Mouse (Mus musculus): ENCODE results near the gene Ache. TPM values are rescaled to one million over a fixed set of nuclear protein-coding genes. Genes with fewer than 3 reads are reported as not detected.

Ache gene
- total RNA-seq, 1 experiment from 2014 or later: 0.47 TPM

DNA sequence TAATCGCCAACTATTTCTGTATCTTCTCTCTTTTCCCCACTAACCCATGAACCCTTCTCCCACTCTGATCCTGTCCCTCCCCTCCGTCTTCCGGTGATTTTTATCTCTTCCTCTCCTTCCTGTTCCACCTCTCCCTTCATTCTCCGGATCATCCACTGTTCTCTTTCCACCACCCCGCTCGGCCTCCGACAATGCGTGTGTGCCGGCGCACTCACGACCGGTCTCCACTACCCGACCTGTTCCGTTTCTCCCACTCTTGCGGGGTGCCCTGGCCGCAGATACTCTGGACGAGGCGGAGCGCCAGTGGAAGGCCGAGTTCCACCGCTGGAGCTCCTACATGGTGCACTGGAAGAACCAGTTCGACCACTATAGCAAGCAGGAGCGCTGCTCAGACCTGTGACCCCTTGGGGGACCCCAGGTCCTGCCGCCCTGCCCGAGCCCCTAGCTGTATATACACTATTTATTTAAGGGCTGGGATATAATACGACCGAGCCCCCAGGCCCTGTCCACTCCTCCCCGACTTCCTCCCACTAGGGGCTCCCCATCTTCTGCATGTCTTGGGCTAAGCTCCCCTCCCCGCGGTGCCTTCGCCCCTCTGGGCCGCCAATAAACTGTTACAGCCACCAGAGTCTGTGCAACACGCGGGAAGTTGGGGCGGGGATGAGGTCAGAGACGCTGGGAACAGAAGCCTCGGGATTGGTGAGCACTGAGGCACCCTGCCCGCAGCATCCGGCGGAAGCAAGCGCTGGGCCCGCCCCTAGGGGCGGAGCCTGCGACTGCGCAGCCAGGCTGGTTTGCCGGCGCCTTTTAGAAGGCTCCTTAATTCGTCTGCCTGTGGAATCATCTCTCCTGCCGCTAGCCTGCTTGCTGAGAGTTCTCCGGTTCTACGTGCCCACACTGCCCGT lies 6.8 kb downstream of the Ache start, which contains the start of gene Ufsp1:
Gene Ufsp1, plus strand, starts transcription at position 791 of the 905 bp plus-strand sequence.
- peak; percentile 85 for ATAC-seq (ENCODE audit: extremely low read depth, insufficient number of reproducible peaks, low FRiP score, poor library complexity, severe bottlenecking)

DNA sequence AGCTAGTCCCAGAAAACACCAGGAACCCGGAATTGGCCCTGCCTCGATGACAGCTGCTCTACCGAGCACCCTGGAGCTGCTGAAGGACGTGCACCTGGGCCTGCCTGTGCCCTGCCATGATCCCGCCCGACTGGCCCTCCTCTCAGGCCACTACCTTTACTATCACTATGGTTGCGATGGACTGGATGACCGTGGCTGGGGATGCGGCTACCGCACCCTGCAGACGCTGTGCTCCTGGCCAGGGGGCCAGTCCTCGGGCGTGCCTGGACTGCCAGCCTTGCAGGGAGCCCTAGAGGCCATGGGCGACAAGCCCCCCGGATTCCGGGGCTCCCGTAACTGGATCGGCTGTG lies 7.4 kb downstream of the Ache start:
- ATAC-seq (ENCODE audit: extremely low read depth, insufficient number of reproducible peaks, low FRiP score, poor library complexity, severe bottlenecking): no peak

GRCm38 (mm10) chr5:137295296-137295695 lies 8.0 kb downstream of the Ache start:
- no peak for ATAC-seq (ENCODE audit: extremely low read depth, insufficient number of reproducible peaks, low FRiP score, poor library complexity, severe bottlenecking)

GRCm38 (mm10) chr5:137295712-137296111 lies 8.4 kb downstream of the Ache start:
- ATAC-seq (ENCODE audit: extremely low read depth, insufficient number of reproducible peaks, low FRiP score, poor library complexity, severe bottlenecking): no peak

DNA sequence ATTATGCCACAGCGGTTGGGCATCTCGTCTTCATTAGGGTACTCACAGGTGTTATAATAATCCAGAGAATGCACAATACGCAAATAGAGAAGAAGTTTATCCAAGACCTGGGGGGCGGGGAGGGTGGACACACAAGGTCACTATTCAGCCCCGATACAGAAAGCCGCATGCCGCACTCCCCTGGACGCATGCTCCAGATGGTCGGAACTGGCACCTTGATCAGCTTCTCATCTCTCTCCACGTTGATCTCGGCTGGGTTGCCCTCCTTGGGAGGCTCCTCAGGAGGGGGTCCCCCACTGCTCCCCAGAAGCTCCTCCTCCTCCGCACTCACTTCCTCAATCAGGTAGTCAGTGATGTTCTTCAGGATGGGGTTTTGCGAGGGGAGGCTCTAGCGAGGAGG lies 9.8 kb downstream of the Ache start:
- ATAC-seq (ENCODE audit: extremely low read depth, insufficient number of reproducible peaks, low FRiP score, poor library complexity, severe bottlenecking): no peak

DNA sequence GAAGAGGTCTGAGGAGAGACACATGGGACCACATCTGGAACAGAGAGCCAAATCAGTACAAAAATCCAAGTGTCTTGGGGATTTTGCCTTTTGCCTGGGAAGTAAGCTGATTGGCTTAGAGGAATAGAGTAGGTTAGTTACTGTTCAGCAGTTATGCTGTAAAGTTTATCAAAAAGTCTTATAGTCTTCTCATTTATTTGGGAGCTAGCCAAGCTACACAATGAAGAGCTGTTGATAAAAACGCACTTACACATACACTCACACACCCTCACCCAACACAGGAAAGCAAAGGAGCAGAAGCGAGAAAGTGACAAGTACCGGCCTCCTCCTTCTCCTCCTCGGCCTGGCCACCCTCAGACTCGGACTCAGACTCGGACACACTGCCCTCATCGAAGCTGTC lies 11.9 kb downstream of the Ache start:
- no peak for ATAC-seq (ENCODE audit: extremely low read depth, insufficient number of reproducible peaks, low FRiP score, poor library complexity, severe bottlenecking)

- ATAC-seq (ENCODE audit: extremely low read depth, insufficient number of reproducible peaks, low FRiP score, poor library complexity, severe bottlenecking): no peak
Observed at GRCm38 (mm10) chr5:137301253-137301652, 13.9 kb downstream of the Ache start.

- no peak for ATAC-seq (ENCODE audit: extremely low read depth, insufficient number of reproducible peaks, low FRiP score, poor library complexity, severe bottlenecking)
Observed at GRCm38 (mm10) chr5:137303609-137304008, 16.3 kb downstream of the Ache start.

DNA sequence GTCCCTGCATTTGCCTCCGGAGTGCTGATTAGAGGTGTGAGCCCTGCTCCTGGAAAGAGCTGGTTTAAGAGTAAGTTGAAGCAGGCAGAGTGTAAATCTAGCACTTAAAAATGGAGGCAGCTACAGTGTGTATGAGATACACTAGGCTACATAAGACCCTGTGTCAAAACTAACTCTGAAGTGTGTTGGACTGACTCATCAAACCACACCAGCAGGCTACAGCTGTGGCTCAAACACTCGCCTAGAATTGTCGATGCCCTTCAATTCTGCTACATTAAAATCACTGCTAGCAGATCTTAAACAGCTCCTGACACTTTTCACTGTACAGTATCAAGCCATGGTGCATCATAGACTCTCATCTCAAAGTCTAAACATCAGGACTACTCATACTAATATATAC lies 16.8 kb downstream of the Ache start:
- no peak for ATAC-seq (ENCODE audit: extremely low read depth, insufficient number of reproducible peaks, low FRiP score, poor library complexity, severe bottlenecking)

DNA sequence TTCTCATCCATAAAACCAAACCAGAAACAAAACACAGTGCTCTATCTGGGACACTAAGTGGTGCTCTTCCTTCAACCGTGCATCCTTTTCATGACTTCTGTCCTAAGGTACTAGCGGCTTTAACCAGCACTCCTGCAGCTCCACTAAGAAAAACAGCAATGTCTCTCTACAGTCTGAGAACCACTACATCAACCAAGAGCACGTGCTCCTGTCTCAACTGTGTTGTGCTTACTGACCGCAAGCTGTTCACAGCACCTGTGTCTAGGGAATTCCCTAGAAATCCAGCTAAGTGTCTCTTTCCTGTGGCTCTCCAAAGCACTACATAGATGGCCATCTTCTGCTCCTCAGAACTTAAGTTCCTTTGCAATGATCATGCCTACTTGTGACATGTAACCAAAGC lies 17.5 kb downstream of the Ache start:
- ATAC-seq (ENCODE audit: extremely low read depth, insufficient number of reproducible peaks, low FRiP score, poor library complexity, severe bottlenecking): no peak

GRCm38 (mm10) chr5:137305822-137306221 lies 18.5 kb downstream of the Ache start:
- no peak for ATAC-seq (ENCODE audit: extremely low read depth, insufficient number of reproducible peaks, low FRiP score, poor library complexity, severe bottlenecking)

DNA sequence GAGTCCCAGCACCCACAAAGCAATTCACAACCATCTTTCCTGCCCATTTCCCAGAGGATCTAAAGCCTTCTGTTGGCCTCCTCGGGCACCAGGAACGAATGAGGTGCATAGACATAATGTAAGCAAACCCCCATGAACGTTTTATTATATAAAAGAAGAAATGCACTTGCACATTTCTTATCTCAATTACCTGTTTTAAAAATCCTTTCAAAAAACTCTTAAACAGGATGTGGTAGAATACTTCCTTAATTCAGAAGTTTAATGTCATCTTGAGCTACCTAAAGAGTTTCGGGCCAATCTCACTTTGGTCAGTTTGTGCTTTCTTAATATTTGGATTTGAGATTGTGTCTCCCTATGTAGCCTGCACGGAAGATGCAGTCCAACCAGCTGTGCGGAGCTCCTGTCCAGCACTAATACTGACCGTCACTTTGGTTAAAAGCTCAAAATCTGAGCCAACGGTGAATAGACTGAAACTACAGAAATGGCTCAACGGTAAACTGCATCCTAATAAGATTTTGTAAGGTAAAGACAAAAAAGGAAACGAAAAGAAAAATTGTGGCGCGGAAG lies 19.2 kb downstream of the Ache start:
- no peak for ATAC-seq (ENCODE audit: extremely low read depth, insufficient number of reproducible peaks, low FRiP score, poor library complexity, severe bottlenecking)

DNA sequence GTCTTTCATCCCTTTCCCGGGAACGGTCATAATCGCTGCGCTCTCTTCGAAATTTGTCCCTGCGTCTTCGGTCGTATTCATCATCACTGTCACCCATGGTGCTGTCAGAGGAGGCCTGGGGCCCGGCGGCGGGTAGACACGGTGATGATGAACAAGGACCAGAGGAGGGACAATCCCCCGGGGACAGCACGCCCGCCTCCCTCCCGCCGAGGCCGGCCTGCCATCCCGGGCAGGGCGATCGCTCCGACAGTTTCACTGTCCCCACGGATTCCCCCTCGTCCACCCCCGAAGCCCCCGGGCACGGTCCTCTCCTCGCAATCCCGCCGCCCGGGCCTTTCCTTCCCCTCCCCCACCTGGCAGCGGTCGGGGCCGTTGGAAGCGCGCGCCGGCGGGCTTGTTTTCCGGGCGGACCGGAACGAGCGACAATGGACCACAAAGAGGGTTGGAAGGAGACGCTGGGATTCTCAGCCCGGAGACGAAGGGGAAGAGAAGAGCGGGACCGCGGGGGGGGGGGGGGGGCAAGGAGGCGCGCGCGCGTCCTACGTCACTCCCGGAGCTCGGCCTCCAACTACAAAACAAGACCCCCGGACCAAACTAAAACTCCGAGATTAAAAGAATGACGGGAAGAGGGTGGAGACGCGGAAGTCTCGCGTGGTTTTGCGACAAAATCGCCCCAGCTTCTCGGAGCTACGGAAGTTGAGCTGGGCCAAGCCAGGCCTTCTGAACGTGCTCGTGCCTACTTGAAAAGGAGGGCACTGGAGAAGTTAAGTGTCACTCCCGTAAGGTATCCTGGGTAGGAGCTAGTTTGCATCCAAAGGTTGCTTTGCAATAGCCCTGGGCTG lies 20.0 kb downstream of the Ache start, which contains the start of gene Srrt:
Gene Srrt, minus strand, starts transcription at position 604 of the 842 bp plus-strand sequence.
- ATAC-seq (ENCODE audit: extremely low read depth, insufficient number of reproducible peaks, low FRiP score, poor library complexity, severe bottlenecking): peak; percentile 75

DNA sequence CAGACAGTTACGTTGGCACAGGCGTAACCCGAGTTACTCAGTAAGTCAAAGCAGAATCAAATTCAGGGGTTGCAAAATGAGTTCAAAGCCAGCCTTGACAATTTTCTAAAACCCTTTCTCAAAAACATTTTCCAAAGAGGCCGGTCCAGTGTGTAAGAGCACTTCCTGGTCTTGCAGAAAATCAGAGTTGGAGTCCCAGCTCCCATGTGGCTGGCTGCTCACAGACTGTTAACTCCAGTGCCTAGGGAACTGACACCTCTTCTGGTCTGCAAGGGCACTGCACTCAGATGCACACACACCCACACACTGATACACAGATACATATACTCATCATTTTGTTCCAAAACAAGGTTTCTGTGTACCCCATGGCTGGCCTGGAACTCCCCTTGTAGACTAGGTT lies 21.0 kb downstream of the Ache start:
- no peak for ATAC-seq (ENCODE audit: extremely low read depth, insufficient number of reproducible peaks, low FRiP score, poor library complexity, severe bottlenecking)

DNA sequence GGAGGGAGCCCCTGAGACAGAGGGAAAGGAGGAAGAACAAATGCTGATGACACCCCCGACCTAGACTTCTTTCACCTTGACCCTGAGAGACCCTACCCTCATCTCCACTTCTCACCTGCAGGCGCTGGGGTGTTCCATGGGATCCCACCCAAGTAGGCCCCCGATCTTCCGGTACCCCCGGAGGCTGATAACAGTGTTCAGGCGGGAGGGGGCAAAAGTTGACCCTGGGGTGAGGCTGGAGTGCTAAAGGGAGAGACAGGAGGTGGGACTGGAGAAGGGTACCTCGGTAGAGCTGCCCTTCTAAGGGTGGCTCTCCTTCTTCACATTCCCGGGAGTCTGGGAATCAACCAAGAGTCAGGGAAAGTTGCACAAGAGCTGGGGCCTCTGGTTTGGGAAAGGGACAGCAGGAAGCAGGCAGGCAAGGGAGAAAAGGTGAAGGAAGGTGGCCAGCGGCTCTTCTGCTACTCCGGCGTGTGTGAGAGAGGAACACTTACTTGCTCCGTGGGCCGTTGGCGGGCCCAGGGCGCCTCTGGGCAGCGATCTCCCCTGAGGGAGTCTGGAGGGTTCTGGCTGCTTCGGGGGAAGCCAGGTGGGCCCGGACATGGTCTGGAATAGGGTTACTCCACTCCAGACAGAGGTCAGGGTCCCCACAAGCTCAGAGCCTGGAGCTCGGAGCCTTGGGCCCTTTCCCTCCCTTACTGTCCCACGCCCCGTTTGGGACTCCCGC lies 26.3 kb downstream of the Ache start:
- no peak for ATAC-seq (ENCODE audit: extremely low read depth, insufficient number of reproducible peaks, low FRiP score, poor library complexity, severe bottlenecking)

GRCm38 (mm10) chr5:137314193-137315083 lies 27.1 kb downstream of the Ache start, which contains the start of gene Trip6:
Gene Trip6 (minus strand): TSS chr5:137314404.
- no peak for ATAC-seq (ENCODE audit: extremely low read depth, insufficient number of reproducible peaks, low FRiP score, poor library complexity, severe bottlenecking)

DNA sequence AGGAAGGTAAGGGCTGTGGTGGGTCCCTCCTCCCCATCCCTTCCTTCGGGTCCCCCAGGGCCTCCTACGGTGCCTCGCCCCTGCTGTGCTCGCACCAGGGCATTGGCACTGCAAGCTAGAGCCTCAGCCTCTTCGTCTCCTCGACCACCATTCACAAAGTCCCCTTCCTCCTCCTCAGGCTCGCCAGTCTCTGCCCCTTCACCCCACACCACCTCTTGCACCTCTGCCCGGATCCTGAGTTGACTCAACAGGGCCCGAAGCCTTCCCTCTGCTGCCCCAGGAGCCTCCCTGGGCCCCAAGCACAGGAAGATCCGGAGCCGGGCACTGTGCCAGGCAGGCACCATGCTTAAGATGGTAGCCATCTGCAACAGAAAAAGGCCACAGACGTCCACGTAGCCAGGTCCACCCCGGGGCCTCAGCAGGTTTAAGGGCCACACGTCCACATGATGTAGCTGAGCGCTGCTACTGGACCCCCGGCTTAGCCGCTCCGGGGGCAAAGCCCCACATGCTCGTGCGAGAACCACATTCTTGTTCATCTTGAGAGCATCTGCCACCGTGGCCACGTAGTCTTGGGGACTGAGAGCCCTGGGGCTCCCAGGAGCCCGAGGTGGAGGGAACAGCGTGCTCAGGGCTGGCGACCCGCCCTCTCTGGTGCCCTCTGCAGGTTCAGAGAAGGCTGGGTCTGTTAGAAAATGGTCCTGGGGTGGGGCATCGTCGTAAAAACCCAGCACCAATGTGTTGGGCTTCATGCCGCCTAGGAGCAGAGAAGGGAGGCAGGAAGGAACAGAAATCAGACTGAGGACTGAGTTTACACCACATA lies 28.0 kb downstream of the Ache start:
- no peak for ATAC-seq (ENCODE audit: extremely low read depth, insufficient number of reproducible peaks, low FRiP score, poor library complexity, severe bottlenecking)

Data from neutrophil, adult 5-6 weeks (primary cell).